Mouse (Mus musculus): ENCODE measurements at regions not wholly inside any gene's neighbourhood (a gene's known extent, or its start where the extent isn't known, plus 50 kb on each side); places are given as distances from the start of the nearest gene placed in this dataset.
A peak's percentile ranks its signal among the peaks of the same experiment; 100 is the strongest.

DNA sequence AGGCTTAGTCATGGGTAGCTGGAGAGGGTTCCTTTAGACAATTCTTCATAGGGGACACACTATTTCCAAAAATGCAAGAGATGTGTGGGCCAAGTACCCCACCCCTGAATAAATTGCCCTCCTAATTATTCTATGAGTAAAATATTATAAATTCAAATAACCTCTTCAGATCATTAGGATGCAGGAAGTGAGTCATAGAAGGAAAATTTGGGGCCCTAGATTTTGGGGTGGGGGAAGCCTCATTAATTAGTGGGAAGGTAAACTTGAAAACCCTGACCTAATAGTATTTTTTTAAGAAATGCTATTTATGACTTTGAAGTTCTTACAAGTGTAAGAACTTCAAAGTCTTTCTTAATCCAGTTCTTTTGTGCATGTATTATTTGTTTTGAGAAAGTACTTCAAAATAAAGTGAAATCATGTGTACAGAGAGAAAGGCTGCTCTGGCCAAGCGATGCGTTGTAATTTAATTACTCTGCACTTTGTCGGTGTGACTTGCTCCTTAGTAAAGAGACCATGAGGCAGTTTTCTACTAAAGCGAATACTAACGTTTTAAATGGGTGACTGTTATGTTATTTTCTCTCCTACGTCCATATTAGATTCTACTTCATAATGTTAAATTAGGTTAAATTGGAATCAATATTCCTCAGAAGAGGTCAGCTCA is 200.6 kb downstream of the Tgfb2 start:
- no peak for DNase-seq (ENCODE audit: low read depth, low spot score)

- no peak for DNase-seq (ENCODE audit: low read depth, low spot score)
These were observed 204.1 kb downstream of the Tgfb2 start for GRCm38 (mm10) chr1:186501726-186502125.

DNA sequence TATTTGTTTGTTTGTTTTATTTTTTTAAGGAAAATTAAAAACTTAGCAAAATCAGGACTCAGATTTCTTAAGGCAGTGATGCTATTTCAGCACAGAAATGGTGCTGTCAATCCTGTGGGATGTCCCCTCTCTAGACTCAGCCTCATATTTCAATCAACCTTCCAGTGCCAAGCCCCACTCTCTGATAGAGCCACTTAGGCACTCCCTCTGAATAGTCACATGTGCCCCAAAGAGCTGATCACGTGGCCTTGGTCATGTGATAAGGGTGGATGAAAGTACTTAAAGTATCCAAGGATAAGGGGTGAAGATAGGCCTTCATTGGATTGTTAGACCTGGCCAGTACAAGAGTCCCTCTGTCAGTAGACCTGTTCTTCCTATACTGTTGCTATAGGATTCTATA is 207.9 kb downstream of the Tgfb2 start:
- no peak for DNase-seq (ENCODE audit: low read depth, low spot score)

DNA sequence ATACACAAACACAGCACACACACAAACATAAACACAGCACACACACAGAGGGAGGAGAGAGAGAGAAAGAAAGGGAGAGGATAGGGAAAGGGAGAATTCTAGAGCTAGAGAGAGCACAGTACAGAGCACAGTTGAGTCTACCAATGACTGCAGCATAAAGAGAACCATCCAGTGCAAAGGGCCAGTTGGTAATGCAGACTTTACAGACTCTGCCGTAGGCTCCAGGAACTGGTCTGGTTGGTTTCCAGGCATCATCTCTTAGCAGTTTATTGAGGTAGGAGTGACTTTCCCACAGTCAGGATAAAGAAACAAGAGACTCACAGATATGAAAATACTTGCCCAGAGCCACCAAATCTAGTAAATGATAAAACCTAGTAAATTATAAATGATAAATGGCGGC is 208.5 kb downstream of the Tgfb2 start:
- DNase-seq (ENCODE audit: low read depth, low spot score): no peak

DNA sequence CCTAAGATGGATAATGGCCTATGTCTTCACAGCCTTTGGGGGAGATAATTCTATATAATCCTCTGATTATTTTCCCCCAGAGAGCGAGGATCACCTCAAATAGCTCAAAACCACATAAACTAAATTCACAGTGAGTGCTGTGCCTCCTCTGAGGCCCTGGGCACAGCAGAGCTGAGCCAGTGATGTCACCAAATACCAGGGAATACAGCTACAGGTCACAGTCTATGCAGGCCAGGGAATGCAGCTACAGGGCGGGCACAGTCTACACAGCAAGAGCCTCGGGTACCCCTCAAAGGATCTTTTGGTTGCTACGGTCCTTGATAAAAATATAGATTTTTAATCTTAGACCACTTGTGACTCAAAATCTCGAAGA is 211.4 kb downstream of the Tgfb2 start:
- no peak for DNase-seq (ENCODE audit: low read depth, low spot score)

GRCm38 (mm10) chr1:186493664-186494410 is 212.0 kb downstream of the Tgfb2 start:
- DNase-seq (ENCODE audit: low read depth, low spot score): no peak

- DNase-seq (ENCODE audit: low read depth, low spot score): no peak
These were observed 223.6 kb downstream of the Tgfb2 start for GRCm38 (mm10) chr1:186482177-186482576.

- DNase-seq (ENCODE audit: low read depth, low spot score): no peak
These were observed 225.8 kb downstream of the Tgfb2 start for GRCm38 (mm10) chr1:186480019-186480418.

- no peak for DNase-seq (ENCODE audit: low read depth, low spot score)
These were observed 227.2 kb downstream of the Tgfb2 start for GRCm38 (mm10) chr1:186478428-186479238.

- peak; percentile 93 for DNase-seq (ENCODE audit: low read depth, low spot score)
These were observed 230.9 kb downstream of the Tgfb2 start for GRCm38 (mm10) chr1:186474844-186475243.

GRCm38 (mm10) chr1:186474385-186474784 is 231.4 kb downstream of the Tgfb2 start:
- no peak for DNase-seq (ENCODE audit: low read depth, low spot score)

DNA sequence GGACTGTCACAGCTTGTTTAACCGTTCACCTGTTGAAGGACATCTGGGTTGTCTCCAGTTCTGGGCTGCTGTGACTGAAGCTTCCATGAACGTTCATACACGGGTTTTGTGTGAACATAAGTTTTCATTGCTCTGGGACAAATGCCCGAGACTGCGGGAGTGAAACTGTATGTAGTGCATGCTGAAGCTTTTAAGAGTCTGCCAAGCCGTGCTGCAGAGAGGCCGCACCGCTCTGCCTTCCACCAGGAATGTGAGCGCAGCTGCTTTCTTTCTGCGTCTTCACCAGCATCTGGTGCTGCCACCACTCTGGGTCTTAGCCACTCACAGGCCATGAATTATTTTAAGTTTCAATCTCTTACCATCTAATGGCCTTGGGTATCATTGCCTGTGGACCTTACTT is 232.8 kb downstream of the Tgfb2 start:
- no peak for DNase-seq (ENCODE audit: low read depth, low spot score)

DNA sequence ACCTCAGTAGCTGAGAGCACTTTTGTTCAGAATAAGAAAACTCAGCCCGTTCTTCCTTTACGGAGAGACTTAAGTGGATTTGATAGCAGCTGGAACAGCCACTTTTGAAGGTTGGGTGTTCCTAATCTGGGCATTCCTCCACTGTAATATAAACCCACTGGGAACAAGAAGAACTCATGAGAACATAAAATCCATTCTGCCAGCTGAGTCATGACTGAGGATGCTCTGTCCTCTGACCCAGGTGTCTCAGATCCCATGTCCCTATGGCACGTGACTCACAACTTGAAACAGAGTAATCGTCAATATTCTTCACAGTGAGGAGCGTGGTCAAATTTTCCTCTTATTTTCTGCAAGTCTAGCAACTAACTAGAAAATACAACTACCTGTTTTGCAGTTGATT is 240.3 kb downstream of the Tgfb2 start:
- DNase-seq (ENCODE audit: low read depth, low spot score): no peak

- no peak for DNase-seq (ENCODE audit: low read depth, low spot score)
These were observed 245.0 kb downstream of the Tgfb2 start for GRCm38 (mm10) chr1:186460742-186461141.

DNA sequence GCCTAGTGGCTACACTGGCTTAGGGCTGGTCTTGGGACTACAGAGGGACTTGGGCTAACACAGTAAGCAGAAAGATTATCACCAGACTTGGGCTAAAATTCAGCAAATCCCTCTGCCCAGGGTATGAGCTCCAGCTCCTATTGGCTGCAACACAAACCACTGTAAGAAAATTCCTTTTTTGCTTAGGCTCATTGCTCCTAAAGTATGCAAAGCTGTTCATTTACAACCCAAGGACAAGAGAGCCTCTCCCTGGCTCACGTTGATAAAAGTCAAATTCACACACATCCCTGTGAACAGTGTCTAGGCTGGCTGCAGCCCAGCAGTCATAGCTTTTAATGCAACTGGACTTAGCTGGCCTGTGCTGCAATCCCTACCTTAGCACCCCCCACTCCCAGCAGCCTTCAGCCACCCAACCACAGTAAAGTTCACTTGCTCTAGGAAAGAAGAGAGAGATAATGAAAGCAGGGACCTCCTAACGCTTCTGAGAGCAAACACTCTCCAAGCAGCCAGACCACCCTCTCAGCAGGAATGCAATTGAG is 247.6 kb downstream of the Tgfb2 start:
- no peak for DNase-seq (ENCODE audit: low read depth, low spot score)

- DNase-seq (ENCODE audit: low read depth, low spot score): peak; percentile 16
These were observed 248.7 kb downstream of the Tgfb2 start for GRCm38 (mm10) chr1:186457098-186457497.

- DNase-seq (ENCODE audit: low read depth, low spot score): peak; percentile 79
These were observed 249.7 kb downstream of the Tgfb2 start for GRCm38 (mm10) chr1:186456131-186456530.

DNA sequence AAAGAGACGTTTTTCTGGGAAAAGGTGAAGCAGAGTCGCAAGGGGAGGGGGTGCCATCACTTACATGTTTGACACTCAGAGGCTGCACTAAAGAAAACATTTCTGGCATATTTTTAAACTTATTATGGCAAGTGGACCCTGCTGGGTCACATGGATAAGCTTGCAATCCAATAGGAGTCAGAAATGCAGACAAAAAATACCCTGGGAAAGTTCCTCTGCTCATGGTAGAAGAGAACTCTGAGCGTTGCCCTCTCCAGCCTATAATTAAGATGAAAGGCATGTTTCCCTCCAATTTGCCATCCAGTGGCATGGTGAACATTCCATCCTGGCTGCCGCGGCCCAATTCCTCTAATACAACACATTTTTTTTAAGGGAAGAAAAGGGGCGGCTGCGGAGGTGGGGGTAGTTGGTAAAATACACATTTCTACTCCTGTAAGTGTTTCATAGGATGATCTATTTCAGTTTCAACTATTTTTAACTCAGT is 250.6 kb downstream of the Tgfb2 start:
- no peak for DNase-seq (ENCODE audit: low read depth, low spot score)

DNA sequence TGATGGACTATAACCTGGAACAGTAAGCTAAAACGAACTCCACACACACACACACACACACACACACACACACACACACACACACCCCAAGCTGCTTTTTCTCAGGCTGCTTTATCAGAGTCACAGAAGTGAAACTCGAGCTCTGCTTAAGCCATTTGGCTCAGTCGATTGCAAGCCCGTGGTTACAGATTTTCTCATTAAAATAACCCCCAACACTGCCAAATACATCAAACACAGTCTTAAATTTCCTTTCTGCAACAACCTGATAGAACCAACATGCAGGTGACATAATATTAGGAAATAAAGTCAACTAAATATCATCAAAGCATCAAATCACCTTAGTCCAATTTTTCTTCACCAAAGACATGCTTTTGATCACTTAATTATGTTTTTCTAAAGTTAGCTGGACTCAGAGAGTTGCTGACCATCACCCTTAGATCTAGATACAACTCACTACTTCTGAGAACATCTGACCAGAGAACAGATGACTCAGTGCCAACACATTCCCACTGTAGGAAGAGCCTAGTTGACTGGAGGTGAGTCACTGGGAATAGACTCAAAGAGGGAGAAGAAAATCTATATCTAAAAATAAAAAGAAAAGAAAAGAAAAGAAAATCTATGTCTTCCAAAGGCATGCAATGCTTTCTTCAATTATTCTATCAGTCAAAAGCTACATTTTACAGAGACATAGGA is 251.2 kb downstream of the Tgfb2 start:
- no peak for DNase-seq (ENCODE audit: low read depth, low spot score)

DNA sequence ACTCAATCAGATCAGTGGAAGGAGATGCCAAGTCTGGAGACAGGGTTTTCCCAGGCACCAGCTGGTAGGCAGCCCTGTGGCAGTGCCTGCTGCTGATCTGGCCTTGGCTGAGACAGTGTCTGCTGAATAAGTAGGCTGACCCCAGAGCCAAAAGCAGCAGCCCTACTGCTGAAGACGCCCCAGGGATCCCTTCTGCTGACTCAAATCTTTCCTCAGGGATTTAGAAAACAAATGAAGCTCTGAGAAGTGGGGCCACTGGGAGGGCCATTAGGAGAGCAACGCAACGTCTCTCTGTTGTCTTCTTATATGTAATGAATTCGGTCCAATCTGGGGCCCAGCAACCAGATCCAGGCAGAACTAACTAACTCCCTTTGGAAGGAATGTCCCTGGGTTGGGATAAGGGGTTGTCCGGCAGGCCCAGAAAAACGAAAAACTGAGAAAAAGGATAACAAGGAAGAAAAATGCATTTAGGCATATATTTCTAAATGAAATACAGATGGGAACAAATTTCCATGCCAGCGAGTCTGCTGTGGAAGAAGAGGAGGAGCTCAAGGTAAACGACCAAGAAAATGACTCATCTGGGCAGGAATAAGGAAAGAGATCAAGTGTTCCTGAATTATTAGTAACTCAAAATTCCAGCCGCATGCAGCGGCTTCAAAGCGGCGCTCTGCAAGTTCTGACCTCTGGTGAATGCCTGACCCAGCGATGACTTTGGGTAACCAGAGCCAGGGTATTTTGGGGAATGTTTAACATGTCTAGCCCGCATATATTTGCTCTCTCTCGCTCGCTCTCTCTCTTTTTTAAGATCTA is 256.7 kb downstream of the Tgfb2 start:
- DNase-seq (ENCODE audit: low read depth, low spot score): no peak

DNA sequence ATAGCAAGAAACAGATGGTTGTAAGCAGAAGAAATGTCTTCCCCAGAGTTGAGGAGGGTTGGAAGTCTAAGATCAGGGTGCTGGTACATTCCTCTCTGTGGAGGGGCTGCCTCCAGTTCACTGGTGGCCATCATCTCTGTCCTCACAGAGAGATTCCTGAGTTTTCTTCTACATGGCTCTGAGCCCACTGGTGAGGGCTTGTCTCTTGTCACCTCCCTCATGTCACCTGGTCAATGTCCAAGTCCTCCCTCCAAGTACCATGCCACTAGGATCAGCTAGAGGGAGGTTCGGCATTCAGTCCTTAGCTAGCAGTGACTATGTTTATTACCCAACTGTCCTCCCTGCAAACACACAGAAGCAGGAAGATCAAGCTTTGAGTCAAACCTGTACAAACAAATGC is 258.3 kb downstream of the Tgfb2 start:
- DNase-seq (ENCODE audit: low read depth, low spot score): no peak
